Mouse (Mus musculus) MEL (cell line): Measurements from ENCODE around the gene Sod1. TPM values are rescaled to one million over a fixed set of nuclear protein-coding genes. Genes with fewer than 3 reads are reported as not detected.
A peak's percentile ranks its signal among the peaks of the same experiment; 100 is the strongest.

ENCODE experiments used
- DNase-seq: peaks from one replicate; pipeline ENCODE4 v3.0.0; 2011; ENCODE audit warnings: low read depth, low spot score
- H3K27ac ChIP-seq: 2 replicates; pipeline ENCODE4 v1.5.1; 2012; ENCODE audit warnings: low read depth, mild to moderate bottlenecking, control low read depth, low read length, moderate library complexity; ENCODE audit not compliant: control insufficient read depth
- H3K27me3 ChIP-seq, 2 experiments: fragments of 150-350 bp in 1 of 2; sonication (generic) in 1 of 2; 2 replicates each; pipeline ENCODE4 v1.6.1; 2012; ENCODE audit warnings: low read length in 2 of 2, mild to moderate bottlenecking in 2 of 2, improper control_type of control experiment in 1 of 2, moderate library complexity in 1 of 2; ENCODE audit not compliant: insufficient read depth in 2 of 2, control insufficient read depth in 1 of 2
- H3K36me3 ChIP-seq, 2 experiments: 2 replicates each; pipeline ENCODE4 v1.6.1; 2012 to 2014; ENCODE audit warnings: low read length in 2 of 2, improper control_type of control experiment in 1 of 2, inconsistent platforms in 1 of 2, mild to moderate bottlenecking in 1 of 2; ENCODE audit not compliant: insufficient read depth in 2 of 2, control insufficient read depth in 1 of 2
- H3K4me1 ChIP-seq, 2 experiments: fragments of 150-350 bp in 1 of 2; sonication (generic) in 1 of 2; 2 replicates each; pipeline ENCODE4 v1.6.1; 2012; ENCODE audit warnings: low read length in 2 of 2, improper control_type of control experiment in 1 of 2, mild to moderate bottlenecking in 1 of 2; ENCODE audit not compliant: insufficient read depth in 2 of 2, control insufficient read depth in 1 of 2
- H3K4me3 ChIP-seq, 2 experiments: fragments of 150-350 bp in 1 of 2; sonication (generic) in 1 of 2; 2 replicates each; pipeline ENCODE4 v1.5.1; 2012; ENCODE audit warnings: low read depth in 2 of 2, low read length in 2 of 2, mild to moderate bottlenecking in 2 of 2, moderate library complexity in 2 of 2, control low read depth in 1 of 2, improper control_type of control experiment in 1 of 2; ENCODE audit not compliant: control insufficient read depth in 1 of 2, insufficient read depth in 1 of 2
- H3K79me2 ChIP-seq: 2 replicates; pipeline ENCODE4 v1.6.1; 2012; ENCODE audit warnings: mild to moderate bottlenecking, low read length, moderate library complexity; ENCODE audit not compliant: control insufficient read depth, poor library complexity, insufficient read depth
- H3K9ac ChIP-seq: 2 replicates; pipeline ENCODE4 v1.6.1; 2012; ENCODE audit warnings: low read depth, mild to moderate bottlenecking, control low read depth, low read length, moderate library complexity; ENCODE audit not compliant: control insufficient read depth, poor library complexity, severe bottlenecking
- H3K9me3 ChIP-seq: fragments of 150-350 bp; sonication (generic); replicated peaks from 2 replicates; pipeline ENCODE4 v1.6.1; 2012; ENCODE audit warnings: mild to moderate bottlenecking, low read length, improper control_type of control experiment, moderate library complexity; ENCODE audit not compliant: insufficient read depth
- BHLHE40 ChIP-seq: IDR thresholded peaks from 2 replicates; pipeline ENCODE4 v1.6.1; 2012; ENCODE audit warnings: low read depth, mild to moderate bottlenecking, inconsistent platforms, low read length, improper control_type of control experiment, borderline replicate concordance
- CTCF ChIP-seq, 3 experiments: IDR thresholded peaks in 2 of 3; conservative IDR thresholded peaks in 1 of 3; 2 replicates each; pipeline ENCODE4 v1.5.1; 2011 to 2012; ENCODE audit warnings: low read length in 3 of 3, low read depth in 2 of 3, mild to moderate bottlenecking in 2 of 3, improper control_type of control experiment in 1 of 3, inconsistent platforms in 1 of 3, mixed read lengths in 1 of 3, moderate library complexity in 1 of 3; ENCODE audit not compliant: control insufficient read depth in 1 of 3, insufficient read depth in 1 of 3, poor library complexity in 1 of 3, severe bottlenecking in 1 of 3
- EP300 ChIP-seq, 2 experiments: IDR thresholded peaks; 2 replicates each; pipeline ENCODE4 v1.6.1; 2011; ENCODE audit warnings: improper control_type of control experiment in 2 of 2, low read length in 2 of 2, low read depth in 1 of 2, mild to moderate bottlenecking in 1 of 2
- GABPA ChIP-seq: IDR thresholded peaks from 2 replicates; pipeline ENCODE4 v1.6.1; 2012; ENCODE audit warnings: low read depth, mild to moderate bottlenecking, inconsistent platforms, low read length, improper control_type of control experiment, moderate library complexity
- GATA1 ChIP-seq: IDR thresholded peaks from 2 replicates; pipeline ENCODE4 v1.6.1; 2011; ENCODE audit warnings: low read depth, low read length, improper control_type of control experiment
- KAT2A ChIP-seq: conservative IDR thresholded peaks from 2 replicates; pipeline ENCODE4 v1.6.1; 2012; ENCODE audit warnings: low read depth, low read length, improper control_type of control experiment, inconsistent platforms
- MAZ ChIP-seq: IDR thresholded peaks from 2 replicates; pipeline ENCODE4 v1.6.1; 2012; ENCODE audit warnings: low read depth, mild to moderate bottlenecking, inconsistent platforms, low read length, improper control_type of control experiment
- MEF2A ChIP-seq: IDR thresholded peaks from 2 replicates; pipeline ENCODE4 v1.6.1; 2014; ENCODE audit warnings: low read depth, mild to moderate bottlenecking, inconsistent platforms, low read length, improper control_type of control experiment; ENCODE audit not compliant: poor library complexity, insufficient replicate concordance, severe bottlenecking; ENCODE audit errors: extremely low read depth
- POLR2A ChIP-seq, 2 experiments: IDR thresholded peaks; 2 replicates each; pipeline ENCODE4 v1.6.1; 2011 to 2012; ENCODE audit warnings: low read length in 2 of 2, mild to moderate bottlenecking in 2 of 2, control low read depth in 1 of 2, improper control_type of control experiment in 1 of 2, low read depth in 1 of 2, moderate library complexity in 1 of 2; ENCODE audit not compliant: control insufficient read depth in 1 of 2, insufficient read depth in 1 of 2, poor library complexity in 1 of 2
- POLR2AphosphoS2 ChIP-seq: IDR thresholded peaks from 2 replicates; pipeline ENCODE4 v1.6.1; 2011; ENCODE audit warnings: low read length, improper control_type of control experiment
- POLR2AphosphoS5 ChIP-seq: IDR thresholded peaks from 2 replicates; pipeline ENCODE4 v1.6.1; 2012; ENCODE audit warnings: low read depth, borderline replicate concordance, mild to moderate bottlenecking, inconsistent platforms, low read length, moderate library complexity, mixed read lengths
- SIN3A ChIP-seq: IDR thresholded peaks from 2 replicates; pipeline ENCODE4 v1.6.1; 2012; ENCODE audit warnings: low read length, improper control_type of control experiment, inconsistent platforms
- TAL1 ChIP-seq: IDR thresholded peaks from 2 replicates; pipeline ENCODE4 v1.6.1; 2012; ENCODE audit warnings: mild to moderate bottlenecking, inconsistent platforms, low read length, moderate library complexity, mixed read lengths
- UBTF ChIP-seq: IDR thresholded peaks from 2 replicates; pipeline ENCODE4 v1.6.1; 2012; ENCODE audit warnings: low read depth, mild to moderate bottlenecking, inconsistent platforms, low read length, improper control_type of control experiment, moderate library complexity, borderline replicate concordance; ENCODE audit not compliant: insufficient read depth
- ZC3H11A ChIP-seq: IDR thresholded peaks from 2 replicates; pipeline ENCODE4 v1.6.1; 2012; ENCODE audit warnings: low read depth, mild to moderate bottlenecking, inconsistent platforms, low read length, improper control_type of control experiment
- ZKSCAN1 ChIP-seq: IDR thresholded peaks from 2 replicates; pipeline ENCODE4 v1.6.1; 2012; ENCODE audit warnings: low read depth, mild to moderate bottlenecking, inconsistent platforms, low read length, improper control_type of control experiment, moderate library complexity
- polyA plus RNA-seq, 2 experiments: library from polyadenylated mRNA; stranded (reverse) in 1 of 2; unstranded in 1 of 2; fragments of >175 nt in 1 of 2; fragments of >200 nt in 1 of 2; gene quantifications; 2 replicates each; pipeline versions ENCODE4 v1.2.1 to v1.2.4; 2012; ENCODE audit warnings: low replicate concordance in 2 of 2, low read depth in 1 of 2; ENCODE audit not compliant: insufficient read length in 2 of 2, insufficient read depth in 1 of 2, missing spikeins in 1 of 2
- total RNA-seq: library from RNA; depleted of rRNA; stranded (reverse); fragments of 300-350 nt; gene quantifications from 2 replicates; pipeline ENCODE4 v1.2.3, GENCODE M21; 2012

Gene Sod1
- total and polyA plus RNA-seq, 3 experiments, result 380 to 1,094 (median 474) TPM

GRCm38 (mm10) chr16:90261791-90262190 lies 41.2 kb downstream of the Sod1 start:
- H3K4me1 ChIP-seq, result peaks cover 6 to 9% of the 10 kb centered on the region in 2 experiments
- no peak overlapping the region for H3K9ac ChIP-seq
- no peak overlapping the region for H3K4me3 ChIP-seq
- H3K36me3 ChIP-seq, result peaks cover 17 to 44% of the 10 kb centered on the region in 2 experiments
- no peak for DNase-seq
- H3K27me3 ChIP-seq, result no peaks in the 10 kb centered on the region
- no peaks in the 10 kb centered on the region for H3K9me3 ChIP-seq
- H3K27ac ChIP-seq, result no peak overlapping the region
- TF ChIP-seq POLR2AphosphoS2, result no peak
- TF ChIP-seq MEF2A, result no peak
- TF ChIP-seq BHLHE40, result no peak
- TF ChIP-seq KAT2A, result no peak
- no peak for TF ChIP-seq GATA1
- no peak for TF ChIP-seq SIN3A
- TF ChIP-seq POLR2AphosphoS5, result no peak
- TF ChIP-seq ZKSCAN1, result no peak
- no peak for TF ChIP-seq TAL1
- no peak for TF ChIP-seq GABPA
- TF ChIP-seq POLR2A (IDR thresholded peaks at IDR 0.05; ENCODE audit: control insufficient read depth in 1 of 2, insufficient read depth in 1 of 2, low read depth in 1 of 2, low read length in 2 of 2, poor library complexity in 1 of 2), result no peak
- peaks cover 20% of the 10 kb centered on the region for H3K79me2 ChIP-seq

- no peak for TF ChIP-seq ZC3H11A
- no peak for TF ChIP-seq UBTF
- no peaks in the 10 kb centered on the region for H3K27me3 ChIP-seq
- no peak overlapping the region for H3K4me3 ChIP-seq
- H3K79me2 ChIP-seq, result peaks cover 36% of the 10 kb centered on the region
- peaks cover 32% of the 10 kb centered on the region in 2 experiments for H3K36me3 ChIP-seq
- DNase-seq, result no peak
- H3K27ac ChIP-seq, result no peak overlapping the region
- no peak overlapping the region for H3K9ac ChIP-seq
- peaks cover 8 to 14% of the 10 kb centered on the region in 2 experiments for H3K4me1 ChIP-seq
- H3K9me3 ChIP-seq, result no peaks in the 10 kb centered on the region
Observed at GRCm38 (mm10) chr16:90264021-90264420, 43.5 kb downstream of the Sod1 start.

- Histone ChIP-seq H3K4me1 (peaks cover 8 to 14% of the 10 kb centered on the region in 2 experiments), H3K9ac (no peak overlapping the region), H3K4me3 (no peak overlapping the region), H3K27ac (no peak overlapping the region), H3K79me2 (peaks cover 42% of the 10 kb centered on the region), H3K9me3 (no peaks in the 10 kb centered on the region), H3K27me3 (no peaks in the 10 kb centered on the region), H3K36me3 (peaks cover 22 to 32% of the 10 kb centered on the region in 2 experiments)
- DNase-seq, result peak; percentile 25
- TF ChIP-seq GATA1 (peak; percentile 30; the same call in 1 of the 2 replicates), EP300 (IDR thresholded peaks at IDR 0.05; ENCODE audit: low read depth in 1 of 2, low read length in 2 of 2) (0 out of 4 replicates have a peak, but pooled peaks have one; percentile 5 to 6), MAZ (no peak), CTCF (IDR thresholded peaks at IDR 0.05 in 2 of 3, conservative IDR thresholded peaks at IDR 0.05 in 1 of 3; ENCODE audit: control insufficient read depth in 1 of 3, insufficient read depth in 1 of 3, low read depth in 2 of 3, low read length in 3 of 3, poor library complexity in 1 of 3, severe bottlenecking in 1 of 3) (no peak)
Observed at GRCm38 (mm10) chr16:90265106-90265505, 44.6 kb downstream of the Sod1 start.
